Mouse (Mus musculus) midbrain, embryonic 13.5 days (tissue): Measurements from ENCODE around the gene Sbf2. TPM values are rescaled to one million over a fixed set of nuclear protein-coding genes. Genes with fewer than 3 reads are reported as not detected.
A peak's percentile ranks its signal among the peaks of the same experiment; 100 is the strongest.
"Not testable (repeated sequence)": the region's sequence is repeated elsewhere in the genome, so short reads cannot be mapped to it uniquely, and the experiment has no call there.

ENCODE experiments used
- ATAC-seq: fragments of 200-750 bp; cut with Nextera tagmentation; 2 replicates; pipeline ENCODE4 v1.8.0; 2017; ENCODE audit warnings: mild to moderate bottlenecking, moderate TSS enrichment, moderate library complexity
- H3K27ac ChIP-seq: fragments of 300-500 bp; sonication (generic); 2 replicates; pipeline ENCODE4 v1.5.1; 2015; ENCODE audit warnings: inconsistent platforms, mild to moderate bottlenecking, moderate library complexity
- H3K27me3 ChIP-seq: fragments of 300-500 bp; sonication (generic); 2 replicates; pipeline ENCODE4 v1.6.1; 2015; ENCODE audit warnings: mild to moderate bottlenecking, inconsistent platforms
- H3K36me3 ChIP-seq: fragments of 300-500 bp; sonication (generic); 2 replicates; pipeline ENCODE4 v1.6.1; 2015; ENCODE audit warnings: mild to moderate bottlenecking, inconsistent platforms
- H3K4me1 ChIP-seq: fragments of 300-500 bp; sonication (generic); replicated peaks from 2 replicates; pipeline ENCODE4 v1.6.1; 2015; ENCODE audit warnings: inconsistent platforms
- H3K4me2 ChIP-seq: fragments of 300-500 bp; sonication (generic); replicated peaks from 2 replicates; pipeline ENCODE4 v1.6.1; 2015; ENCODE audit warnings: moderate library complexity, mild to moderate bottlenecking, inconsistent platforms
- H3K4me3 ChIP-seq: fragments of 300-500 bp; sonication (generic); replicated peaks from 2 replicates; pipeline ENCODE4 v1.5.1; 2015; ENCODE audit warnings: mild to moderate bottlenecking, inconsistent platforms
- H3K9ac ChIP-seq: fragments of 300-500 bp; sonication (generic); replicated peaks from 2 replicates; pipeline ENCODE4 v1.6.1; 2015; ENCODE audit warnings: mild to moderate bottlenecking, inconsistent platforms
- H3K9me3 ChIP-seq: fragments of 300-500 bp; sonication (generic); 2 replicates; pipeline ENCODE4 v1.6.1; 2016; ENCODE audit warnings: mild to moderate bottlenecking, inconsistent platforms
- WGBS: fragments of 180-500 bp; shearing (Covaris S2); methylation state at CpG from one replicate; pipeline ENCODE4 v1.1.7; 2015; 5-methylcytosine and 5-hydroxymethylcytosine counted together
- polyA plus RNA-seq: library from polyadenylated mRNA; unstranded; fragments of >200 nt; fragmentation: Nextera tagmentation; extraction: Ambion mirVana; gene quantifications from 2 replicates; pipeline ENCODE4 v1.2.1, GENCODE M21; 2015

The Sbf2 gene
- polyA plus RNA-seq, 1 experiment from 2014 or later, result 57.6 TPM

- Histone ChIP-seq H3K36me3 (no peaks in the 10 kb centered on the region), H3K27ac (no peak overlapping the region), H3K9ac (no peak overlapping the region), H3K27me3 (no peaks in the 10 kb centered on the region), H3K4me3 (no peak overlapping the region), H3K4me2 (no peak overlapping the region), H3K4me1 (no peaks in the 10 kb centered on the region), H3K9me3 (no peaks in the 10 kb centered on the region)
- no peak for ATAC-seq
- WGBS, result 75% methylated on average over 4 of the region's 4 CpGs
Observed at GRCm38 (mm10) chr7:110605476-110605875, 9.2 kb downstream of the Sbf2 start.

DNA sequence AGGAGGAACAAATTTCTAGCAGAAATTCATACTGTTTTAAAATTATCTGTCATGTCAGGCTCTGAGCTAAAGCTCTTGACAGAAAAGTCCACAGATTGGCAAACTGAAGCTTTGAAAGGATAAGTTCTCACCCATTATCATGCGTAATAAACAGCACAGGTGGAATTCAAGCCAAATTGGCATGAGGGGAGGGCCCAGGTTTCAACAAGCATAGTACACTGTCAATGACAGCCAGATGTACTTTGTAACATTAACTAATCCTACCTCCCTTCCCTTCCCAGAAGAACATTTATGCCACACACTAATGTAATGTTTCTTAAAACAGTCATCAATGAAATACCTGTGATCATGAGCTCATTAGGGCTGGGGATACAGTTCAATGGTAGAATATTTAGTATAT lies 17.6 kb downstream of the Sbf2 start:
- peaks cover 7% of the 10 kb centered on the region; the same call in 1 of the 2 replicates for H3K36me3 ChIP-seq
- H3K9me3 ChIP-seq, result no peaks in the 10 kb centered on the region; the same call in 1 of the 2 replicates
- no peaks in the 10 kb centered on the region for H3K27me3 ChIP-seq
- no peak for ATAC-seq
- H3K9ac ChIP-seq, result no peak overlapping the region
- H3K4me3 ChIP-seq, result no peak overlapping the region
- H3K4me1 ChIP-seq, result no peaks in the 10 kb centered on the region
- H3K27ac ChIP-seq, result no peak overlapping the region
- H3K4me2 ChIP-seq, result no peak overlapping the region
- WGBS, result 97% methylated on average over 1 of the region's 1 CpGs

DNA sequence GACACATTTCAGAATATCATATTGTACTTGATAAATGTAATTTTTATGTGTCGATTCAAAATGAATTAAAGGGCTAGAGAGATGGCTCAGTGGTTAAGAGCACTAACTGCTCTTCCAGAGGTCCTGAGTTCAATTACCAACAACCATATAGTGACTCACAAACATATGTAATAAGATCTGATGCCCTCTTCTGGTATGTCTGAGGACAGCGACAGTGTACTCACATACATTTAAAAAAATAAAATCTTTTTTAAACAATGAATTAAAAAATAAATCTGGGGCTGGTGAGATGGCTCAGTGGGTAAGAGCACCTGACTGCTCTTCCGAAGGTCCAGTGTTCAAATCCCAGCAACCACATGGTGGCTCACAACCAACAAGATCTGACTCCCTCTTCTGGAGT lies 20.7 kb downstream of the Sbf2 start:
- not testable (repeated sequence) for H3K27me3 ChIP-seq, H3K9ac ChIP-seq, H3K4me3 ChIP-seq, H3K4me1 ChIP-seq, H3K9me3 ChIP-seq, H3K4me2 ChIP-seq, H3K27ac ChIP-seq, H3K36me3 ChIP-seq, ATAC-seq
- 93% methylated on average over 3 of the region's 3 CpGs for WGBS

DNA sequence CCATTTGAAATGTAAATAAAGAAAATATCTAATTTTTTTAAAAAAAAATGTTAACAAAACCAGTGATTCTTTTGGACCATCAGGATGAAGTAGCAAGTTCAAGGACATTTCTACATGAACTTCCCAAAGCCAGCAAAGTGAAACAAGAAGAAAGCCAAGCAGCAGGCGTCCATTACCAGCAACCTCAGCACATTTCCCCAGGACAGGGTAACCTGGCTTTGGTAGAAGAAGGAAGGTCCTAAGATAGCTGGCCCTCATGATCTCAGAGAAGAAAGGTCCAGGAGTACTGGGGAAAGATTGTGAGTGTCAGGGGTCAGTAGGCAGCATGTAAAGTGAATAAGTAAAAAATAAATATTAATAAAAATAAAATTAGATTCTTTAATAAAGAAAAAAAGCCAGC lies 27.0 kb downstream of the Sbf2 start:
- ATAC-seq, result no peak
- H3K27ac ChIP-seq, result no peak overlapping the region
- no peak overlapping the region for H3K4me2 ChIP-seq
- H3K9ac ChIP-seq, result no peak overlapping the region
- no peak overlapping the region for H3K4me3 ChIP-seq
- H3K36me3 ChIP-seq, result no peaks in the 10 kb centered on the region
- H3K27me3 ChIP-seq, result no peaks in the 10 kb centered on the region
- no peaks in the 10 kb centered on the region for H3K9me3 ChIP-seq
- WGBS, result 91% methylated on average over 1 of the region's 1 CpGs
- no peaks in the 10 kb centered on the region for H3K4me1 ChIP-seq

GRCm38 (mm10) chr7:110585250-110585649 lies 29.5 kb downstream of the Sbf2 start:
- 94% methylated on average over 2 of the region's 2 CpGs for WGBS
- ATAC-seq, result no peak
- no peak overlapping the region for H3K4me2 ChIP-seq
- H3K27ac ChIP-seq, result no peak overlapping the region
- H3K9me3 ChIP-seq, result no peaks in the 10 kb centered on the region
- no peaks in the 10 kb centered on the region for H3K27me3 ChIP-seq
- no peak overlapping the region for H3K4me3 ChIP-seq
- H3K4me1 ChIP-seq, result no peaks in the 10 kb centered on the region
- no peak overlapping the region for H3K9ac ChIP-seq
- H3K36me3 ChIP-seq, result no peaks in the 10 kb centered on the region

- 70% methylated on average over 2 of the region's 2 CpGs for WGBS
- Histone ChIP-seq H3K27ac (no peak overlapping the region), H3K36me3 (no peaks in the 10 kb centered on the region), H3K4me1 (no peaks in the 10 kb centered on the region), H3K4me3 (no peak overlapping the region), H3K27me3 (no peaks in the 10 kb centered on the region), H3K9me3 (no peaks in the 10 kb centered on the region), H3K9ac (no peak overlapping the region), H3K4me2 (no peak overlapping the region)
- ATAC-seq, result peak; percentile 62; the same call in 1 of the 2 replicates
Observed at GRCm38 (mm10) chr7:110584159-110584558, 30.6 kb downstream of the Sbf2 start.

- Histone ChIP-seq H3K36me3 (no peaks in the 10 kb centered on the region), H3K4me1 (no peaks in the 10 kb centered on the region), H3K9ac (no peak overlapping the region), H3K27ac (no peak overlapping the region), H3K4me2 (no peak overlapping the region), H3K9me3 (no peaks in the 10 kb centered on the region), H3K4me3 (no peak overlapping the region), H3K27me3 (no peaks in the 10 kb centered on the region)
- peak; percentile 50; the same call in 1 of the 2 replicates for ATAC-seq
- 97% methylated on average over 3 of the region's 3 CpGs for WGBS
Observed at GRCm38 (mm10) chr7:110583705-110584104, 31.0 kb downstream of the Sbf2 start.

GRCm38 (mm10) chr7:110565815-110566549 lies 48.7 kb downstream of the Sbf2 start:
- no peak for ATAC-seq
- H3K36me3 ChIP-seq, result no peaks in the 10 kb centered on the region
- no peak overlapping the region for H3K4me2 ChIP-seq
- no peak overlapping the region; the same call in 1 of the 2 replicates for H3K27ac ChIP-seq
- WGBS, result 89% methylated on average over 4 of the region's 4 CpGs
- no peak overlapping the region for H3K9ac ChIP-seq
- H3K4me3 ChIP-seq, result no peak overlapping the region
- H3K9me3 ChIP-seq, result no peaks in the 10 kb centered on the region
- H3K27me3 ChIP-seq, result no peaks in the 10 kb centered on the region
- no peaks in the 10 kb centered on the region for H3K4me1 ChIP-seq

DNA sequence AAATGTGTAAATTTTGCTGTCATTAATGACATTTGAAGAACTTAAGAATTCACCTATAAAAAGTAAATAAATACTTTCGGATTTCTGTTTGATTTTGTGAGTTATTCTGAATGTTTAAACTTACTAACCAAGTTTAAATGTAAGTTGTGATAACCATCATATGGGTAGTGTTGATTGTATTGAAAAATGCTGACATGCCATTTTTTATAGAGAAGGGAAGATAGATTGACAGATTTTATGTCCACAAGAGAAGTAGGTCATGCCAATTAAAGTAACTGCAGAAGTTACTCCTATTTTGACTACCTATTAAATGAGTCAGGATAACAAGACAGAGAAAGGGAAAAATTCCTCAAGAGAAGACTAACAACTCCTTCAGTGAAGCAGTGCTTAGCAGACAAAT lies 53.1 kb downstream of the Sbf2 start:
- no peak overlapping the region for H3K4me2 ChIP-seq
- no peak overlapping the region for H3K4me3 ChIP-seq
- H3K27ac ChIP-seq, result no peak overlapping the region
- H3K9me3 ChIP-seq, result no peaks in the 10 kb centered on the region
- H3K36me3 ChIP-seq, result peaks cover 11% of the 10 kb centered on the region
- H3K9ac ChIP-seq, result no peak overlapping the region
- no peaks in the 10 kb centered on the region for H3K4me1 ChIP-seq
- 94% methylated on average over 1 of the region's 1 CpGs for WGBS
- ATAC-seq, result no peak
- no peaks in the 10 kb centered on the region for H3K27me3 ChIP-seq

DNA sequence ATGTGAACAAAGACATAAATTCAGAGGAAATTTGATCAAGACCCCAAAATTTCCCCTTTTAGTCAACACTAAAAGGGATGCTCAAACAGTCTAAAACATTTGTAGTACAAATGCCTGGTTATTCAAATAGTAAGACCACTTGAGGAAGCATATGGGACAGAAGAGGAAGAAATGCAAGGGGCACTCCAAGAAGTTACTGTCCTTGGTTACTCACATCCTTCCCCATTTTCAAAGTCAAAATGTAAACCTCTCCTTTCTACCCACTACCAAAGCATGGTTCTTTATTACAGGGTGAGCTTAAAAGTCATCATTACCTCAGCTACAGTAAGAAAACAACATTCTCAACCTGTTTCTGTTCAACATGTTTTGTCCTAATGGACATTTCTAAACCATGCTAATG lies 57.7 kb downstream of the Sbf2 start:
- Histone ChIP-seq H3K36me3 (peaks cover 11% of the 10 kb centered on the region), H3K27ac (no peak overlapping the region), H3K9me3 (no peaks in the 10 kb centered on the region), H3K9ac (no peak overlapping the region), H3K4me3 (no peak overlapping the region), H3K4me2 (no peak overlapping the region), H3K27me3 (no peaks in the 10 kb centered on the region), H3K4me1 (no peaks in the 10 kb centered on the region)
- ATAC-seq, result no peak

- Histone ChIP-seq H3K36me3 (peaks cover 11% of the 10 kb centered on the region), H3K4me3 (no peak overlapping the region), H3K9me3 (no peaks in the 10 kb centered on the region), H3K4me2 (no peak overlapping the region), H3K4me1 (no peaks in the 10 kb centered on the region), H3K27me3 (no peaks in the 10 kb centered on the region), H3K9ac (no peak overlapping the region), H3K27ac (no peak overlapping the region)
- no peak for ATAC-seq
Observed at GRCm38 (mm10) chr7:110556221-110556620, 58.5 kb downstream of the Sbf2 start.

DNA sequence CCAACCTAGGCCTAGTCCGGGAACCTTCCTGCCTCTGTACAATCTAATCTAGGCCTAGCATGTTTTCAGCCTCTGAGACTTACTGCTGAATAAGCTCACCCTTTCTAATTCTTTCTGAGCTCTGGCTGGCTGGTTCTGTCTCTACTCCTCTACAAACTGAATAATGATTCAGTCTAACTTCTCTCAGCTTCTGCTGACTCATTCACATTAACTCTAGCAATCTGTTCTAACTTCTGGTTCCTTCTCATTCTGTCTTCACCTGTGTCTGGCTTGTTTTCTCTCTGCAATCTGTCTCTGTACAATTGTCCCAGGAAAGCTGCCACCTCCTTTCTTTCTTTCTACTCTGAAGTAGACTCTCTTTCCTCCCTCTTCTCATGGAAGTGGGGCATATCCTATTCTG lies 59.5 kb downstream of the Sbf2 start:
- no peaks in the 10 kb centered on the region for H3K9me3 ChIP-seq
- H3K4me1 ChIP-seq, result no peaks in the 10 kb centered on the region
- WGBS, result 92% methylated on average over 1 of the region's 1 CpGs
- no peak overlapping the region for H3K9ac ChIP-seq
- H3K36me3 ChIP-seq, result peaks cover 11% of the 10 kb centered on the region
- no peak overlapping the region for H3K4me3 ChIP-seq
- no peak for ATAC-seq
- no peak overlapping the region for H3K4me2 ChIP-seq
- H3K27me3 ChIP-seq, result no peaks in the 10 kb centered on the region
- H3K27ac ChIP-seq, result no peak overlapping the region

- H3K9me3 ChIP-seq, result no peaks in the 10 kb centered on the region
- no peaks in the 10 kb centered on the region for H3K27me3 ChIP-seq
- 94% methylated on average over 1 of the region's 1 CpGs for WGBS
- no peak for ATAC-seq
- no peak overlapping the region for H3K27ac ChIP-seq
- no peak overlapping the region for H3K4me3 ChIP-seq
- no peaks in the 10 kb centered on the region for H3K36me3 ChIP-seq
- H3K9ac ChIP-seq, result no peak overlapping the region
- no peaks in the 10 kb centered on the region for H3K4me1 ChIP-seq
- H3K4me2 ChIP-seq, result no peak overlapping the region
Observed at GRCm38 (mm10) chr7:110548268-110548667, 66.5 kb downstream of the Sbf2 start.
